Mouse (Mus musculus) bone marrow macrophage, adult 2 months (primary cell): Measurements from ENCODE around the gene Ssr2.

Experiments used
- CTCF ChIP-seq: IDR thresholded peaks from 2 replicates; pipeline ENCODE4 v1.5.1; 2012; ENCODE audit warnings: low read depth, mild to moderate bottlenecking, low read length, moderate library complexity
- POLR2A ChIP-seq: IDR thresholded peaks from 2 replicates; pipeline ENCODE4 v1.6.1; 2012; ENCODE audit warnings: mild to moderate bottlenecking, low read depth, low read length, borderline replicate concordance

DNA sequence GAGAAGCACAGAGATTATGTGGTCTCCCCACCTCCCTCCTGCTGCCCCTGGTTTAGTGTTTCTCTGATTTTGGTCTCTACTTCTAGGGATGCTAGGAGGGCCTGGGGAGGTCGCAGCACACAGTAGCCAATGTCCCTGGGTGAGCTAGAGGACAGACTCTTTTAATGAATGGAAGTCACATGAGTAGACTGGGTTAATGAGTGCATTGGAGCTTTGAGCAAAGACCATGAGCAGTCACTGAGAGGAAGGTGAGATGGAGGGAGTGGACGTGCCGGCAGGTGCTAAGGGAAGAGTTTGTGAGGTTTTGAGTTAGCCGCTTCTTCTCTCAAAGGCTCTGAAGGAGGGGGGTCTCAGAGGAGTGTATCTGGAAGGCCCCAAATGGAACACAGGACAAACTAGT, 40.1 kb upstream of the Ssr2 start:
- no peak for TF ChIP-seq CTCF
- TF ChIP-seq POLR2A: no peak
